Mouse (Mus musculus): Measurements from ENCODE around the gene Ggct. TPM values are rescaled to one million over a fixed set of nuclear protein-coding genes. Genes with fewer than 3 reads are reported as not detected.

The Ggct gene
- polyA plus RNA-seq (2017; shearing (Covaris generic)): 15.1 TPM

DNA sequence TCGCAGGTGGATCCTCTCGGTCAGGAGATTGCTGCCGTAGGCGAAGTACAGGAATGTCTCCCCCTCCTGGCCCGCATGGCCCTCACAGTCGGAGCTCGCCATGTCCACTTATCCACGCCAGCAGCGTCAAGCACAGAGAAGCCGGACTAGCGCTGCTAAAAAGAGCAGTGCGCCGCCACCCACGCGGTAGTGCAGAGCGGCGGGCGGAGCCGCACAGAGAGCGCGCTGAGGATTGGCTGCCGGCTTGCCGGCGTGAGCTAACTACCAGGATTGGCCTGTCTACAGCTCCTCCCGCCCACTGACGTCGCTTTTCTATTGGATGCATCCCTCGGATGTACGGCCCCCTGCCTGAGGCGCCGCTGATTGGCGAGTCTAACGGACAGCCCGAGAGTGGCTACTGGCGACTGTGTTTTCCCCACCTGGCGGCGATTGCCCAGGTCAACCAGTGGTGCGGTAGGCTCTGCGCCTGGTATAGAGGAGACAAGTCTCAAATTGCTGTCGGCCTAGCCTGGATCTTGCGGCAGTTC, at the start of gene Ggct:
TSS of gene Ggct (minus strand) at position 217 of the 527 bp plus-strand sequence.

DNA sequence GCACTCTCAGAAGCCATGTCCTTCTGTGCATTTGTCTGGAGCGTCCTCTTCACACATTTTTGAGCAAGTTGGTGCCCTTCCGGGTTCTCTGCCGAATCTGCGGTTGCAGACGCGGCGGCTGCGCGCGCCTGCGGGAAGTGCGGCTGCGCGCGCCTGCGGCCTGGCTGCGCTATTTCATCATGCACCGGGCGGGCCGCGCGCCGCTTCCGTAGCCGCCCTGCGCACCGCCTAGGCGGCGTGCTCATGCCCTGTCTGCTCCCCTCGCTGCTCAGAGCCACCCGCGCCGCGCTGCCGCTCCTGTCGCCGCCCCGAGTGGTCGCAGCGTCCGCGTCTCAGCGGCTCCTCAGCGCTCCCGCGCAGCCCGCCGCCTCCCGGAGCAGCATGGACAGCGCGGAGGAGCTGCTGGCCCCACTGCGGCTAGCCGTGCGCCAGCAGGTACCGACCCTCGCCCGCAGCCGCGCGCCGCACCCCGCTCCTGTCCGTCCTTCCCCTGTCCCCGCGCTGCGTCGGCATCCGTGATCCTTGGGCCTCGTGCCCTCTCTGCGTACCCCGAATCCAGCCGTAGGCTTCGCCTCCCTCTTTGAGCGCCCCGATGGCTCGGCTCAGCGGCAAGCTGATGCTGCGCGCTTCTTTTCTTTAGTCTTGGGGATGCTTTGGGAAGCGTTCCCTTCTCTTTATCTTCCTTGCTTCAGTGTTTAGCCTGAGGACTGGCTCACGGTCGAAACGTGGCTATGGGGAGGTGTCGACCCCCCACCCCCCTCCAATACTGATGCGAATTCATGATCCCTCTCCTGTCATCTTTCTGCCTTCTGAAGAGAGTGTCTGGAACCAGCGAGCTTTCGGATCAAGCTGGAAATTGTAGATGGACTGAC, 45.3 kb upstream of the Ggct start, which contains the start of gene Gars:
TSS of gene Gars (plus strand) at position 209 of the 872 bp plus-strand sequence.

DNA sequence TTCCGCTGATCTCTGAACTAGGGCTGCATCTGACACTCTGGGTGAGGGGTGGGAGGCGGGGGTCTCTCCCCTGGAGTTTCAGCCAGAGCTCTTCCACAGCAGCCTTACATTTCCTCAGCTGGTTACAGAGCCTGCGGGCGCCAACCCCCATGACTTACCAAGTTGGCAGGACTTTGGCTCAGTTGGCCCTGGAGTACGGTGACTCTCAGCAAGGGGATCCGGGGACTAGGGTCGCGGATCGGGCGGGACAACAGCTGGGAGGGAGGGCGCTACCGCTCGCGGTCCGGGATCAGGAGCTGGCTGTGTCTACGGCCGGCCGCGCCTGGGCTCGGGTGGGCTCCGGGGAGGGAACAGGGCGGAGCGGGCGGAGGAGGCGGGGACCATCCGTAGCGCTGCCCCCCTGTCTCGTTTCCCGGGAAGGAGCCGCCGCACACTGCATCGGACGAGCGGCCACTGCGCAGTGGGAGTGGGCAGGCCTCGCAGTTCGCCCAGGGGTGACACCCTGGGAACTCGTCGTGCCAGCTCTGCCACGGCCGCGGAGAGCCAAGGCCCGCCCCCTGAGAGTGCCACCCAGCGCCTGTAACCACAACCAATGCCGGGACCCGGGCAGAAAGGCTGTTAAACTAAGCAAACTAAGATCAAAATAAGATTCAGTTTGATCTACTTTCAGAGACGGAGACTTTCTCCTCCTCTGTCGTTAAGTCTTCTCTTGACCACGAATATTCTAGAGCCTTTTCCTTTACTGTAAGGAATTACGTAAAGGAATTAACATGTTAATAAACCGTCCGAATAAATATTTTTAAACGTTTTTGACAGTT, 20.4 kb downstream of the Ggct start, which contains the start of gene Nod1:
TSS of gene Nod1 (minus strand) at position 502 of the 818 bp plus-strand sequence.

Other genes with a start within 250 kb of the Ggct start
- gene Znrf2, start 176.0 kb downstream of the Ggct start, polyA plus RNA-seq (2017; shearing (Covaris generic)): 156 TPM
- gene Nod1, start 20.3 kb downstream of the Ggct start, polyA plus RNA-seq (2017; shearing (Covaris generic)): 46.2 TPM
- 91.8 TPM for gene Gars, start 45.1 kb upstream of the Ggct start, polyA plus RNA-seq (2017; shearing (Covaris generic))
- 0.34 TPM for gene Crhr2, start 140.1 kb upstream of the Ggct start, polyA plus RNA-seq (2017; shearing (Covaris generic))
- gene Inmt, start 182.1 kb upstream of the Ggct start, polyA plus RNA-seq (2017; shearing (Covaris generic)): not detected
- 0.29 TPM for gene Mindy4, start 210.4 kb upstream of the Ggct start, polyA plus RNA-seq (2017; shearing (Covaris generic))